Mouse (Mus musculus): ENCODE data around the gene Slc39a3.

DNA sequence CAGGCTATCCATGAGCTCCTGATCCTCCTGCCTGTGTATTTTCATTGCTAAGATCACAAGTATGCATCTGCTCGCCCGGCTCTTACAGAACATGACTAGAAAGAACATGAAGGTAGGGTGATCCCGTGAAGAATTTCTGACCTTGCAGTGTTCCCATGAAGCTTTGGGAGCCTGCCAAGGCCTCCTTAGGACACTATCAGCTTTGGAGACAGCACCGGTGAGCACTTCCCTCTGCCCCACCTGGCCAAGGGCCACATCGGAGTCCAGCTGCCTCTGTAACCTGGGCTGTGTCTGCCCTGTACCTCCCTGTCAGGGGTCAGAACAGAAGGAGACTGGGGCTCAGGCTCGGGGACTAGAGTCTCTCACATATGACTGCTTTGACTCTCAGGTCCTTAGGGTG, 50.5 kb downstream of the Slc39a3 start:
- TF ChIP-seq CTCF (IDR thresholded peaks at IDR 0.05; ENCODE audit: low read depth, low read length) (no peak), POLR2A (IDR thresholded peaks at IDR 0.05; ENCODE audit: extremely low read depth, insufficient read depth, low read length) (no peak)
